Mouse (Mus musculus) gastrocnemius, postnatal 4 days (tissue): ENCODE results near the gene Fam118a. TPM values are rescaled to one million over a fixed set of nuclear protein-coding genes. Genes with fewer than 3 reads are reported as not detected.
"Not testable (repeated sequence)": the region's sequence is repeated elsewhere in the genome, so short reads cannot be mapped to it uniquely, and the experiment has no call there.

Experiments used
- DNase-seq, 2 experiments: peaks; one replicate each; pipeline ENCODE4 v3.0.0; 2021 to 2022; ENCODE audit warnings: low spot score in 2 of 2, mixed read lengths in 2 of 2
- long read RNA-seq, 2 experiments: library from polyadenylated mRNA; stranded (forward); transcript quantifications; one replicate each; pipeline ENCODE4 v2.0.0; 2021
- total RNA-seq, 2 experiments: library from RNA; stranded (reverse); gene quantifications; 2 replicates each; pipeline ENCODE4 v1.2.3; 2021

Gene Fam118a
- total RNA-seq = 10 to 100 TPM; 12.7 to 14.0 TPM
- long read RNA-seq, experiment 1, transcript Fam118a-201 (9 exons, 2,518 nt) = major isoform, 11 of 16 reads
- long read RNA-seq, experiment 1, partial matches to known transcripts = 0 of 16 reads
- long read RNA-seq, experiment 1, other reads (novel, unspliced or antisense) = 5 of 16 reads
- long read RNA-seq, experiment 2, transcript Fam118a-201 (9 exons, 2,518 nt) = major isoform, 9 of 15 reads
- long read RNA-seq, experiment 2, partial matches to known transcripts = 0 of 15 reads
- long read RNA-seq, experiment 2, other reads (novel, unspliced or antisense) = 6 of 15 reads

DNA sequence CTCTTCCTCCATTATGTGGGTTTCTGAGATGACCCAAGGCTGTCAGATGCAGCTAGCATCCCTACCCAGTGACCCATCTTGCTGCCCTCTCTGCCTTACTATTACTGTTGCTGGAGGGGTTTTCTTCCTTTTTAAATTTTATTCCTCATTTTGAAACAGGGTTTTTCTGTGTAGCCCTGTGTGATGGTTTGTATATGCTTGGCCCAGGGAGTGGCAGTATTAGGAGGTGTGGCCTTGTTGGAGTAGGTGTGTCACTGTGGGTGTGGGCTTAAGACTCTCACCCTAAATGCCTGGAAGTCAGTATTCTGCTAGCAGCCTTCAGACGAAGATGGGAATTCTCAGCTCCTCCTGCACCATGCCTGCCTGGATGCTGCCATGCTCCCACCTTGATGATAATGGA, at the start of gene Fam118a:
Gene Fam118a, plus strand, starts transcription at position 301 of the 400 bp plus-strand sequence.
- not testable (repeated sequence) for DNase-seq

DNA sequence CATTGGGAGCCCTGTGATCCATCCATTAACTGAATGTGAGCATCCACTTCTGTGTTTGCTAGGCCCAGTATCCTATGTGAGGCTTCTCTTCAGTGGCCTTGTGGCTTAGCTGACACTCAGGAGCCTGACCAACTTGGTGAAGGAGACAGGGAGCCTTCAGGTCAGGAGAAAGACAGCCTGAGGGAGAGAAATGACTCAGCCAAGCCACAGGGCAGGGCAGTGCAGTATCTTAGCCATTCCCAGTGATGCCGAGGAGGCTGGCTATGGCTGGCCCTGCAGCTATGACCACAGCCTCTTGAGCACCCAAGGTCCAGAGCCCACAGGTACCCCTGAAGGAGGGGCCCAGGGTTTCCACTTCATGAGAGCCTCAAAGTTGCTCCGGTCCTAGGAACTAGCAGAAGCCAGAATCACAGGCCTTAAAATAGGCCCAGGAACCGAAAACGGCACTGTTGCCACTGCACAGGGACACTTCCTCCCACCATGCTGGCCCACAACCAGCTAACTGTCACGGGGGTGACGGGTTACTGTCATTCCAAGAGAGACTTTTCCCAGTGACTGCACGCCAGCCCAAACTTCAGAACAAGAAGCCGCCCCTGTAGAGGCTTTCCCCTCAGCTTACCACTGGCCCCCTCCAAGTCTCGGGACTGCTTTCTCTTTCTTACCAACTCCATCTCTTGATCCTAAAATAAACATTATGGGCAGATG, 47.0 kb upstream of the Fam118a start:
- no peak for DNase-seq

GRCm38 (mm10) chr15:84982888-84983287, 45.9 kb upstream of the Fam118a start:
- no peak for DNase-seq

GRCm38 (mm10) chr15:84983721-84984120, 45.0 kb upstream of the Fam118a start:
- no peak for DNase-seq

DNA sequence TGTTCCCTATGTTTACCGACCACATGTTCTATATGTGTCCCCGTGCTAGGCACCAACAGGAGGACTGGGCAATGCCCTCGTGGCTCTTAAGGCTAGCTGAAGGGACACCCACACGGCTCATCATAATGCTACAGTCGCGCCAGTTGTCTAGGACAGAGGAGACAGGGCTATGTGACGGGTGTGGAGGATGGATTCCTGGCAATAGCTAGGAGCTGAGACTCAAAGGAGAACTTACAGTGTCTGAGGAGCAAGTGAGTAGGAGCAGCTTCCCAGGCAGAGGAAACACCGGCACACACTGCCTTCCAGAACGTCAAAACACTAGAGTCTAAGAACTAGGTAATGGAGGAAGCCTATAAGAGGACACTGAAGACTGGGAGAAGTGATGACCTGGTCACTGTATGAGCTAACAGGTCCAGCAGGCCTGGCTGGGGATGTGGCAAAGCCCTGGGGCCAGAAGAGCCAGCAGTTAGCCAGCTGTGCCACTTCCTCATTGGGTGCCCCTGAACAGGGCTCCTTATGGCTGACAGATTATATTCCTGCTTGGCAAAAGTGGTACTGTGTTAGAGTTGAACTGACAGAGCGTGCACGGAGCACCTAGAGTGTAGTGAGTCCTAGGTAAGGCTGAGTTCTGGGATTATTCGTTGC, 43.1 kb upstream of the Fam118a start:
- DNase-seq = no peak

DNA sequence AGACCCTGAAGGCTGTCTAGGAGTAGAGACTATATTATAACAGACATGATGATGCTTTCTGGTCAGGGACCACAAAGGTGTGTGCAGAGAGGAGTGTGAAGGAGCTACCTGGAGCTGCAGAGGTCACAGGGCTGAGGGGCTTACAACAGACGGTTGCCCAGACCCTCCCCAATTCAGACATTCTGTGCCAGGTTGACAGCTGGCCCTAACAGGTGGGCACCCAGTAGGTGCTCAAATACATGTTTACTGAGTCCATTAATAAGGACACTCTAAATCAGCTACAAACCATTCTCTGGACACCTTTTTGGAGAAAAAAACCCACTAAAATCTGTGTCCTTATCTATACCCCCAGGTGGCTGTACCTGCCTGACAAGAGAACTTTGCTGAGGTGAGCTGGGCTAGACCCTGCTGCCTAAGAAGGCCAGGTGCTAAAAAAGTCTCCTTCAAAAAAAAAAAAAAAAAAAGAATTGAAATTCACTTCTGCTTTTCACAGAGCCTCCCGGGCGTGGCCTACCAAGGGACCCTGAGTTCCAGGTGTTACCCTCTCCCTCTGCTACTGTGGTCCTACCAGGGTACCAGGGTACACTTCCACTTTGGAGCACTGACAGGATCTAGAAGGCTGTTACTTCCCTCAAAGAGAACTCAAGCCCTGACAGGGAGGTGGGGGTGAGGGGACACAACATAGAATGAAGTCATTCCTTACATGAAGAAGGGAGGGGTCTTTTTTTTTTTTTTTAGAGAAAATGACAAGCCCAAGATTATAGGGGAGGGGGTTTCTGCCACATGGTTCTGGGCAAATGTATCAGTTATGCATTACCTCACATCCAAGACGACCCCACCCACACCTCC, 42.4 kb upstream of the Fam118a start:
- no peak for DNase-seq

- no peak for DNase-seq
Observed at GRCm38 (mm10) chr15:84987020-84987815, 41.5 kb upstream of the Fam118a start.

DNA sequence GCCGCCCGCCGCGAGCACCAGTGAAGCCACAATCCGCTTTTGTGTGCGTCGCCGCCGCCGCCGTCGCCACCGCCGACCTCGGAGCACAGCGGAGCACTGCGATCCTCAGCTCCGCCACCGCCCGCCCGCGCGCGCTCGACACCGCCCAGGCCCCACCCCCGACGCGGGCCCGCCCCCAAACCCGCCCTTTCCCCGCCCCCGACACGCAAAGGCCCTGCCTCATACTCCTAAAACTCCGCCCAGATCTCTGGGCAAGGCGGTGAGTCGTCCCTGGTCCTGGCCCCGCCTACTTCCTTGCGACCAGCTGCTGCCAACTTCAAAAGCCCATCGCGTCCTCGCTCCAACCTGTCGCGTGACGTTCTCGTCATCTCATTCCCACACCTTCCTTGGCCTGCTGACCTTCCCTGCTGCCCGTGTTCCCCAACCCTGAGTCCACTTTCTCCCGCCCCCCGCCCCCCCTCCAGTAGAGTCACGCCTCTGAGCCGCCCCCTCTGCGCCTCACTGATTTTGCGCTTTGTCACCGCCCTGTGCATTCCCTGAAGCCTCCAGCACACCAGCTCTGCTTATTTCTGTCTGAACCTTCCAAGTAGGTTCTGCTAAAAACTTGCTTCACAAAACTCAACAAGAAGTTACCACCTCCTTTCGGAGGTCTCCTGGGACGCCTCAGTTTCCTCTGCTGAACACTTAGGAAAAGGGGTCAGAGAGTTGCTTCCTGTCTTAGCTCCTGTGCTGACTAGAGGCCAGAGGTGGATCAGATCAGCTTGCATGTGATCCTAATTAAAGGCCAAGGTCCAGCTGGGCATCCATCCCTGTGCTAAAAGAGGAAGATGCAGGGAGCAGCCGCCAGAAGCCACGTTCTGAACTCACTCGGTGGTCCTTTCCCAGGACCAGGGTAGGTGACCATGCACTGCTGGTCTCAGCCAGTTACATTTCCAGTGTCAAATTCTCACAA, 40.6 kb upstream of the Fam118a start, which contains the start of gene 5031439G07Rik:
Gene 5031439G07Rik, minus strand, starts transcription at position 678 of the 952 bp plus-strand sequence.
- peak; percentile 73 to 89 for DNase-seq

DNA sequence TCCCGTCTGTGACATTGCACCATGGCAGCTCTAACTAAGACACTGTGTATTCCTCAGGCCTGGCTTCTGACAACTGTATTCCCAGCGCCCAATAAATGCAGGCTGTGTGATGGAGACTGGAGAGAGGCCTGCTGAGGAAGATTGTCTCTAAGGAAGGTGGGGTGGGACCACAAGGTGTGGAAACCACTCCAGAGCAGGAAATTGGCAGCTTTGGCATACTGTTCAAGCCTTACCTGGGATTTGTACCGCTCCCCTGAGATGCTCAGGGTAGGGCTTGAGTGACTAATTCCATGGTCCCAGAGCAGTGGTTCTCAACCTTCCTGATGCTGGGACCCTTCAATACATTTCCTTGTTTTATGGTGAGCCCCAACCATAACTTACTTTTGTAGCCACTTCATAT, 39.6 kb upstream of the Fam118a start:
- no peak for DNase-seq

GRCm38 (mm10) chr15:84989771-84990170, 39.0 kb upstream of the Fam118a start:
- no peak for DNase-seq

DNA sequence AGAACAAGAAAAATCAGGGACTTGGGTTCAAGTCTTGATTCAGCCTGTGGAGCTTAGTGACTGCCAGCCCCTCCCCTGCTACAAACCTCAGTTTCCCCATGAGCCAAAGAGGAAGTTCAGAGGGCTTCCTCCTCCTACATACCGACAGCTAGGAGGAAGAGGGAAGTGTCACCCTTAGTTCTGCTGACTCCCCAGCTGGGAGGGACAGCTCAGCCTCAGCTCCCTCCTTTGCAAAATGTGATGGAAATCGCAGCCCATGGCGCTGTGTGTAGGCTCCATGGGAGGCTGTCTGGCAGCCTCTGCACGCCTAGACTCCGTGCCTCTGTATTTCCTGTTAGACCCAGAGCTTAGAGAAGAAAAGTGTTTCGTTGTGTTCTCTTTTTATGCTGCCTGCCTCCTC, 34.2 kb upstream of the Fam118a start:
- DNase-seq = no peak

- DNase-seq = no peak
Observed at GRCm38 (mm10) chr15:84995041-84995440, 33.7 kb upstream of the Fam118a start.

- peak in 1 of 2 experiments; percentile 66 for DNase-seq
Observed at GRCm38 (mm10) chr15:84995967-84996366, 32.8 kb upstream of the Fam118a start.

- DNase-seq = no peak
Observed at GRCm38 (mm10) chr15:84997768-84998454, 30.8 kb upstream of the Fam118a start.

DNA sequence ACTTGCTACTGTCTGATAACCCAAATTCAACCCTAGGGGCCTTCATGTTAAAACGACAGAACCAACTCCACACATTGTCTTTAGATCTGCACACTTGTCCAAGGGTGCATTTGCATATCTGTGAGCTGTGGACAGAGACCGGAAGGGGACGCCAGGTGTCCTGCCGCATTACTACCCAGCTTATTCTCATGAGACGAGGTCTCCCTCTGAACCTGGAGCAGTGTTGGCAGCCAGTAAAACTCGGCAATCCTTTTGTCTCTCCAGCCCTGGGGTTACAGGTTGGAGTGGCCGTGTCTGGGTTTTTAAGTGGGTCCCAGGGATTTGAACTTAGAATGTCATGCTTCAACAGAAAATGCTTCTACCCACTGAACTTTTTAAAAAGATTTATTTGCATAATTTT, 28.8 kb upstream of the Fam118a start:
- DNase-seq = no peak

GRCm38 (mm10) chr15:85000984-85001982, 27.5 kb upstream of the Fam118a start:
- peak; percentile 70 to 78 for DNase-seq

GRCm38 (mm10) chr15:85009666-85010065, 19.1 kb upstream of the Fam118a start:
- DNase-seq = no peak
